Mouse (Mus musculus) CH12F3 (cell line): ENCODE results near the gene Siglecf.

ENCODE experiments used
- in situ Hi-C: fragments of 300-500 bp; cut with MboI; formaldehyde crosslinking; loops from 2 replicates; pipeline ENCODE4 v1.14.3; 2020; ENCODE audit warnings: low sequenced_read_pairs

Siglecf gene

DNA sequence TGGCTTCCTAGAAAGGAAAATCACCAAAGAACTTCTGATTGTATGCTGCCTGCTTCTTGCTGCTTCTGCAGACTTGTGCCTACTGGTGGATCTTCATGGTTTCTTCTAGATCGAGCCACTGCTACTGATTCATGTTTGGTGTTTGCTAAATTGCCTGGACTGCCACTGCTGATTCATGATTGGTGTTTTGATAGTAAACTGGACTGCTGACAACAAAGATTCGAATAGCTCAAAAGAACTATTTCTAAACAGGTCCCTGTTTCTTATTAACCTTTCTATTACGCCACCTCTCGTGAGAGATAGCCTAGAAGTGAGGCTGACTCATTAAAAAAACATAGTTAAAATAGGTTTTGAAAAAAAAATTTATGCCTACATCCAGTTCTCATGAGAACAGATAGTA is 10.9 kb downstream of the Siglecf start:
- in situ Hi-C loops = no loop called here

- in situ Hi-C loops = loop anchor here (10.0 kb wide), 1 partner anchor 57 kb away; the partner anchor contains the start of gene Nkg7
These were observed 27.1 kb downstream of the Siglecf start for GRCm38 (mm10) chr7:43378226-43378625.

DNA sequence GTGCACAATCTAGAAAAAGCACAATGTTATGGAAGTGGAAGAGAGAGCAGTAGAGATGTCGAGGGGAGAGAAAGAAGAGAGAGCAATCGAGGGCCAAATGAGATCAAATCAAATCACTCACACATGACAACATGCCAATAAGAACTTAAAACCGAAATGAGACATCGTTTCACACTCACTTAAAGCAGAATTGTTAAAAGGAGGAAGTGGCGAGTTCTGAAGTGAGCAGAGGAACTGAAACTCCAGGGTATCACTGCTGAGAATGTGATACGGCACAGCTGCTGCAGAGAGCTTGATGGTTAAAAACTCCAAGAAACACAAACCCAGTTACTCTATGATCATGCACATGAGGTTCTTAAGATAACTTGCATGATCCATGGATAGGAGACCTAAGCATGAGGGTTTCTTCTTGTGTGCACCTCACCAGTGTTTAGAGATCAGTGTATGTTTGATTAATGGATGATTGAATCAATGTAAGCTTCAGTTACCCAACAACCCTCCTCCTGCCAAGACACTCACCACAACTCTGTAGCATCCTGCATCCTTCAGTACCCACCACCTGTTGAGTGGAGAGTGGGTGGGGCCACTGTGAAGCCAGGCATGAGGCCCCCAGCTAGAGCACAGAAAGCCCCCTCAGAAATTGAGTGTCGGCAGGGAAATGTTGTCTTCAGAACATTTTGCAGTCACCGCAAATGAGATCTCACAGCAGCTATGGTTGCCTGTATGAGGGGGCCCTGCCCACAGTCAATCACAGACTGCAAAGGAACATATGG is 41.4 kb downstream of the Siglecf start:
- in situ Hi-C loops = no loop called here

DNA sequence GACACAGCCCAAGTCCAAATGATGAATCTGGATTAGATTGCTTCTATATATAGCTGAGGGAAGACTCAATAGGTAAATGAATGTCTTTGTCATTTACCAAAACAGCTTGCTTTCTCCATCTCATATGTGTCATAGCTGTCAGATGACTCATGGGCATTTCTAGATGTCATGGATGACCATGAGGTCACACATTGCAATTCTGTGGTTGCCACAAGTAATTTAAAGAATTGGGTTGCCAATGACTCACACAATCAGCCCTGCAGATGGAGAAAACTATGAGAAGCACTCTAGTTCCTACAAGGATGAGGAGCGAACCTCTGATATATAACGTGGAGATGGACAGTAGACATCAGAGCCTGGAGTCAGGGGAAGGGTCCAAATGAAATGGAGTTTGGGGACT is 48.4 kb downstream of the Siglecf start:
- in situ Hi-C loops = no loop called here

DNA sequence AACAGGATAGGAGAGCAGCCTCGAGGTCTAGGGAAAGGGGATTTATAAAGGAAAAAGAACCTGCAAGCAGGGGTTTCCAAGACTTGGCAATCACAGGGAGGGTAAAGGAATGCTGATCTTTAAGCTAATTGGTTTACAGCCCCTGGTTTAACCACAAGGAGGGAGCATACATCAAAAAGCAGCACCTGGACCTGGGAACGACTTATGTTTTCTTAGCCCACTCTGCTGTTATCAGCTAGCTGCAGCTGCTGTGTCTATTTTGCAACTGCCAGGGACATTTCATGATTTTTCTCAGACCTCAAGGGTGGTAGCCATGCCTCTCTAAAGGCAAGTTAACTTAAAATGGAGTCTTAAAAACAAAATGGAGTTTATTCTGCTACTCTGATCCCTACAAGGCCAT is 51.6 kb downstream of the Siglecf start:
- in situ Hi-C loops = no loop called here

DNA sequence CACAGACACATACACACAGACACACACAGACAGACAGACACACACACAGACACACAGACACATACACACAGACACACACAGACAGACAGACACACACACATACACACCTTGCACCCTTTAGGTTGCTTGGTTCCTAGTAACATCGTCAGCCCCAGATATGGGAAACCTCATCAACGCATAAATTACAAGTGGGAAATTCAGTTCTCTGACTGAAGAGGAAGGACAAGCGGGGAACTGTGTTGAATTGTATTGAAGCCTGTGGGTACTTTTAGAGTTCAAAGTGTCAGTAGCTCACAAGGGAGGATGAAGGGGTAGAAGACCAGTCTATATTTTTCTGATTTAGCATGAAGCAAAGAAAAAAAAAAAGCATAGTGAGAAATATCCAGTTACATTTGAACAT is 56.4 kb downstream of the Siglecf start:
- in situ Hi-C loops = no loop called here

- in situ Hi-C loops = no loop called here
These were observed 57.0 kb downstream of the Siglecf start, which contains the start of gene Siglecg for GRCm38 (mm10) chr7:43408131-43408553. Gene Siglecg (plus strand): TSS chr7:43408204.

DNA sequence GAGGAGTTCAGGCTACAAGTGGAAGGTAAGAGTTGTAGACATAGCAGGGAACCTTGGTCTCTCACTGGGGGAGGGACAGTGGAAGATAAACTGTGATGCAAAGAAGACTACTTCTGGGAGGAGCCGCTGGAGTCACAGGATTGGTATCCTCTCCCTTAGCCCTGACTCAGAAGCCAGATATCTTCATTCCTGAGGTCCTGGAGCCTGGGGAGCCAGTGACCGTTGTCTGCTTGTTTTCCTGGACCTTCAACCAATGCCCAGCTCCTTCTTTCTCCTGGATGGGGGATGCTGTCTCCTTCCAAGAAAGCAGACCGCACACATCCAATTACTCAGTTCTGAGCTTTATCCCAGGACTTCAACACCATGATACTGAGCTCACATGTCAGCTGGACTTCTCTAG is 57.9 kb downstream of the Siglecf start:
- in situ Hi-C loops = no loop called here
